Mouse (Mus musculus) liver, embryonic 15.5 days (tissue): ENCODE measurements around the gene Fam117b. TPM values are rescaled to one million over a fixed set of nuclear protein-coding genes. Genes with fewer than 3 reads are reported as not detected.

Experiments
- ATAC-seq: fragments of 200-750 bp; cut with Nextera tagmentation; 2 replicates; pipeline ENCODE4 v1.8.0; 2017; ENCODE audit warnings: moderate number of reproducible peaks, mild to moderate bottlenecking, moderate library complexity; ENCODE audit not compliant: insufficient read depth
- H3K27ac ChIP-seq: fragments of 300-500 bp; sonication (generic); replicated peaks from 2 replicates; pipeline ENCODE4 v1.5.1; 2015; ENCODE audit warnings: mild to moderate bottlenecking, inconsistent platforms
- H3K27me3 ChIP-seq: fragments of 300-500 bp; sonication (generic); 2 replicates; pipeline ENCODE4 v1.6.1; 2015; ENCODE audit warnings: mild to moderate bottlenecking, inconsistent platforms
- H3K36me3 ChIP-seq: fragments of 300-500 bp; sonication (generic); replicated peaks from 2 replicates; pipeline ENCODE4 v1.6.1; 2015; ENCODE audit warnings: moderate library complexity, mild to moderate bottlenecking, inconsistent platforms
- H3K4me1 ChIP-seq: fragments of 300-500 bp; sonication (generic); replicated peaks from 2 replicates; pipeline ENCODE4 v1.6.1; 2015; ENCODE audit warnings: inconsistent platforms
- H3K4me2 ChIP-seq: fragments of 300-500 bp; sonication (generic); 2 replicates; pipeline ENCODE4 v1.6.1; 2015; ENCODE audit warnings: moderate library complexity, mild to moderate bottlenecking, inconsistent platforms
- H3K4me3 ChIP-seq: fragments of 300-500 bp; sonication (generic); replicated peaks from 2 replicates; pipeline ENCODE4 v1.5.1; 2015; ENCODE audit warnings: mild to moderate bottlenecking, inconsistent platforms
- H3K9ac ChIP-seq: fragments of 300-500 bp; sonication (generic); 2 replicates; pipeline ENCODE4 v1.6.1; 2015; ENCODE audit warnings: moderate library complexity, mild to moderate bottlenecking, inconsistent platforms
- H3K9me3 ChIP-seq: fragments of 300-500 bp; sonication (generic); replicated peaks from 2 replicates; pipeline ENCODE4 v1.6.1; 2016; ENCODE audit warnings: inconsistent platforms
- WGBS: fragments of 180-500 bp; shearing (Covaris S2); methylation state at CpG from one replicate; pipeline ENCODE4 v1.1.7; 2015; ENCODE audit warnings: mixed read lengths; ENCODE audit not compliant: insufficient replicate concordance; 5-methylcytosine and 5-hydroxymethylcytosine counted together
- polyA plus RNA-seq: library from polyadenylated mRNA; unstranded; fragments of >200 nt; fragmentation: Nextera tagmentation; extraction: Ambion mirVana; gene quantifications from 2 replicates; pipeline ENCODE4 v1.2.1, GENCODE M21; 2015

Gene Fam117b
- polyA plus RNA-seq, 1 experiment from 2014 or later = 1.9 TPM

- H3K4me2 ChIP-seq = peak overlapping the region; percentile 99
- no peak for ATAC-seq
- H3K9me3 ChIP-seq = no peaks in the 10 kb centered on the region
- peak overlapping the region; percentile 92 for H3K4me3 ChIP-seq
- no peaks in the 10 kb centered on the region for H3K27me3 ChIP-seq
- H3K36me3 ChIP-seq = no peaks in the 10 kb centered on the region
- WGBS = under 1% methylated on average over 12 of the region's 12 CpGs
- peaks cover 49% of the 10 kb centered on the region for H3K4me1 ChIP-seq
- H3K9ac ChIP-seq = peak overlapping the region; percentile 83
- peak overlapping the region; percentile 88 for H3K27ac ChIP-seq
Measured at GRCm38 (mm10) chr1:59913869-59914225, 1.0 kb downstream of the Fam117b start.

- ATAC-seq = no peak
- no peak overlapping the region for H3K9ac ChIP-seq
- peak overlapping the region; percentile 99 for H3K4me2 ChIP-seq
- peak overlapping the region; percentile 92 for H3K4me3 ChIP-seq
- H3K27me3 ChIP-seq = no peaks in the 10 kb centered on the region
- H3K9me3 ChIP-seq = no peaks in the 10 kb centered on the region
- WGBS = 20% methylated on average over 3 of the region's 3 CpGs
- H3K4me1 ChIP-seq = peaks cover 49% of the 10 kb centered on the region
- peak overlapping the region; percentile 88; the same call in 1 of the 2 replicates for H3K27ac ChIP-seq
- H3K36me3 ChIP-seq = no peaks in the 10 kb centered on the region
Measured at GRCm38 (mm10) chr1:59914799-59915198, 2.0 kb downstream of the Fam117b start.

- 73% methylated on average over 10 of the region's 10 CpGs for WGBS
- Histone ChIP-seq H3K9me3 (no peaks in the 10 kb centered on the region), H3K4me1 (peaks cover 49% of the 10 kb centered on the region), H3K27me3 (no peaks in the 10 kb centered on the region), H3K9ac (no peak overlapping the region), H3K27ac (no peak overlapping the region), H3K4me2 (no peak overlapping the region), H3K4me3 (no peak overlapping the region), H3K36me3 (no peaks in the 10 kb centered on the region)
- no peak for ATAC-seq
Measured at GRCm38 (mm10) chr1:59915843-59916610, 3.2 kb downstream of the Fam117b start.

- Histone ChIP-seq H3K9ac (no peak overlapping the region), H3K4me2 (no peak overlapping the region), H3K4me1 (peaks cover 41% of the 10 kb centered on the region), H3K36me3 (no peaks in the 10 kb centered on the region), H3K27ac (no peak overlapping the region), H3K27me3 (no peaks in the 10 kb centered on the region), H3K9me3 (no peaks in the 10 kb centered on the region), H3K4me3 (no peak overlapping the region)
- 45% methylated on average over 3 of the region's 3 CpGs for WGBS
- no peak for ATAC-seq
Measured at GRCm38 (mm10) chr1:59917401-59917800, 4.6 kb downstream of the Fam117b start.

GRCm38 (mm10) chr1:59918075-59918474 is 5.3 kb downstream of the Fam117b start:
- Histone ChIP-seq H3K4me2 (no peak overlapping the region), H3K9ac (no peak overlapping the region), H3K4me1 (peaks cover 40% of the 10 kb centered on the region), H3K36me3 (no peaks in the 10 kb centered on the region), H3K9me3 (no peaks in the 10 kb centered on the region), H3K27ac (no peak overlapping the region), H3K4me3 (no peak overlapping the region), H3K27me3 (no peaks in the 10 kb centered on the region)
- no peak for ATAC-seq

- Histone ChIP-seq H3K36me3 (no peaks in the 10 kb centered on the region), H3K4me3 (no peak overlapping the region), H3K9ac (no peak overlapping the region), H3K4me1 (peaks cover 8% of the 10 kb centered on the region), H3K27me3 (no peaks in the 10 kb centered on the region), H3K4me2 (no peak overlapping the region), H3K9me3 (no peaks in the 10 kb centered on the region), H3K27ac (no peak overlapping the region)
- WGBS = 23% methylated on average over 1 of the region's 1 CpGs
- no peak for ATAC-seq
Measured at GRCm38 (mm10) chr1:59923201-59923600, 10.4 kb downstream of the Fam117b start.

GRCm38 (mm10) chr1:59923673-59924072 is 10.9 kb downstream of the Fam117b start:
- Histone ChIP-seq H3K4me2 (no peak overlapping the region), H3K36me3 (no peaks in the 10 kb centered on the region)

GRCm38 (mm10) chr1:59924411-59924810 is 11.6 kb downstream of the Fam117b start:
- 78% methylated on average over 2 of the region's 2 CpGs for WGBS
- H3K4me2 ChIP-seq = no peak overlapping the region
- peaks cover 7% of the 10 kb centered on the region; the same call in 1 of the 2 replicates for H3K4me1 ChIP-seq
- H3K36me3 ChIP-seq = no peaks in the 10 kb centered on the region
- no peak overlapping the region for H3K27ac ChIP-seq
- no peak for ATAC-seq
- H3K9ac ChIP-seq = no peak overlapping the region
- H3K27me3 ChIP-seq = no peaks in the 10 kb centered on the region
- no peak overlapping the region for H3K4me3 ChIP-seq
- no peaks in the 10 kb centered on the region for H3K9me3 ChIP-seq

More at GRCm38 (mm10) chr1:59923673-59924072, 10.9 kb downstream of the Fam117b start:
- H3K9me3 ChIP-seq = no peaks in the 10 kb centered on the region
- no peak for ATAC-seq
- peaks cover 7% of the 10 kb centered on the region; the same call in 1 of the 2 replicates for H3K4me1 ChIP-seq
- H3K27me3 ChIP-seq = no peaks in the 10 kb centered on the region
- H3K27ac ChIP-seq = no peak overlapping the region
- 51% methylated on average over 1 of the region's 1 CpGs for WGBS
- no peak overlapping the region for H3K4me3 ChIP-seq
- H3K9ac ChIP-seq = no peak overlapping the region

GRCm38 (mm10) chr1:59926021-59926672 is 13.3 kb downstream of the Fam117b start:
- H3K4me3 ChIP-seq = no peak overlapping the region
- no peak overlapping the region for H3K4me2 ChIP-seq
- WGBS = 68% methylated on average over 3 of the region's 3 CpGs
- no peaks in the 10 kb centered on the region for H3K27me3 ChIP-seq
- no peak overlapping the region for H3K27ac ChIP-seq
- no peak overlapping the region for H3K9ac ChIP-seq
- H3K36me3 ChIP-seq = no peaks in the 10 kb centered on the region
- peaks cover 7% of the 10 kb centered on the region; the same call in 1 of the 2 replicates for H3K4me1 ChIP-seq
- no peak for ATAC-seq
- no peaks in the 10 kb centered on the region for H3K9me3 ChIP-seq

GRCm38 (mm10) chr1:59927131-59927680 is 14.4 kb downstream of the Fam117b start:
- Histone ChIP-seq H3K4me1 (peaks cover 7% of the 10 kb centered on the region; the same call in 1 of the 2 replicates), H3K4me3 (no peak overlapping the region), H3K9me3 (no peaks in the 10 kb centered on the region), H3K9ac (no peak overlapping the region), H3K36me3 (no peaks in the 10 kb centered on the region), H3K4me2 (no peak overlapping the region), H3K27me3 (no peaks in the 10 kb centered on the region), H3K27ac (no peak overlapping the region)
- WGBS = 75% methylated on average over 2 of the region's 2 CpGs
- ATAC-seq = no peak

- ATAC-seq = no peak
- Histone ChIP-seq H3K9me3 (no peaks in the 10 kb centered on the region), H3K36me3 (no peaks in the 10 kb centered on the region), H3K4me1 (no peaks in the 10 kb centered on the region), H3K9ac (no peak overlapping the region), H3K27me3 (no peaks in the 10 kb centered on the region), H3K27ac (no peak overlapping the region), H3K4me2 (no peak overlapping the region), H3K4me3 (no peak overlapping the region)
Measured at GRCm38 (mm10) chr1:59930926-59931325, 18.1 kb downstream of the Fam117b start.
